Mouse (Mus musculus): ENCODE data around the gene Wwc2.

Gene Wwc2

GRCm38 (mm10) chr8:47791986-47792385, 198.7 kb downstream of the Wwc2 start:
- no peak for DNase-seq (ENCODE audit: low spot score)

GRCm38 (mm10) chr8:47787705-47788104, 203.0 kb downstream of the Wwc2 start:
- no peak for DNase-seq (ENCODE audit: low spot score)

- no peak for DNase-seq (ENCODE audit: low spot score)
Measured at GRCm38 (mm10) chr8:47786323-47786722, 204.4 kb downstream of the Wwc2 start.

- no peak for DNase-seq (ENCODE audit: low spot score)
Measured at GRCm38 (mm10) chr8:47784436-47784835, 206.3 kb downstream of the Wwc2 start.

- DNase-seq (ENCODE audit: low spot score), result no peak
Measured at GRCm38 (mm10) chr8:47783944-47784343, 206.8 kb downstream of the Wwc2 start.

GRCm38 (mm10) chr8:47783544-47783943, 207.2 kb downstream of the Wwc2 start:
- no peak for DNase-seq (ENCODE audit: low spot score)

- DNase-seq (ENCODE audit: low spot score), result no peak
Measured at GRCm38 (mm10) chr8:47781881-47782280, 208.8 kb downstream of the Wwc2 start.

- no peak for DNase-seq (ENCODE audit: low spot score)
Measured at GRCm38 (mm10) chr8:47779589-47779988, 211.1 kb downstream of the Wwc2 start.

GRCm38 (mm10) chr8:47777415-47777814, 213.3 kb downstream of the Wwc2 start:
- DNase-seq (ENCODE audit: low spot score), result no peak

All from testis, postnatal 10 days (tissue).